Mouse (Mus musculus) liver, embryonic 12.5 days (tissue): ENCODE results near the gene Hspa2. TPM values are rescaled to one million over a fixed set of nuclear protein-coding genes. Genes with fewer than 3 reads are reported as not detected.
A peak's percentile ranks its signal among the peaks of the same experiment; 100 is the strongest.

Experiments used
- ATAC-seq: fragments of 200-750 bp; cut with Nextera tagmentation; 2 replicates; pipeline ENCODE4 v1.8.0; 2017; ENCODE audit warnings: moderate number of reproducible peaks, mild to moderate bottlenecking, moderate library complexity
- H3K27ac ChIP-seq: fragments of 300-500 bp; sonication (generic); 2 replicates; pipeline ENCODE4 v1.5.1; 2016; ENCODE audit warnings: mild to moderate bottlenecking
- H3K27me3 ChIP-seq: fragments of 300-500 bp; sonication (generic); replicated peaks from 2 replicates; pipeline ENCODE4 v1.6.1; 2016; ENCODE audit warnings: mild to moderate bottlenecking, moderate library complexity
- H3K36me3 ChIP-seq: fragments of 300-500 bp; sonication (generic); 2 replicates; pipeline ENCODE4 v1.6.1; 2016; ENCODE audit warnings: mild to moderate bottlenecking, moderate library complexity
- H3K4me1 ChIP-seq: fragments of 300-500 bp; sonication (generic); 2 replicates; pipeline ENCODE4 v1.6.1; 2016
- H3K4me2 ChIP-seq: fragments of 300-500 bp; sonication (generic); 2 replicates; pipeline ENCODE4 v1.6.1; 2016; ENCODE audit warnings: mild to moderate bottlenecking, moderate library complexity
- H3K4me3 ChIP-seq: fragments of 300-500 bp; sonication (generic); 2 replicates; pipeline ENCODE4 v1.5.1; 2016; ENCODE audit warnings: mild to moderate bottlenecking, moderate library complexity
- H3K9ac ChIP-seq: fragments of 300-500 bp; sonication (generic); 2 replicates; pipeline ENCODE4 v1.6.1; 2016; ENCODE audit warnings: mild to moderate bottlenecking, moderate library complexity
- H3K9me3 ChIP-seq: fragments of 300-500 bp; sonication (generic); replicated peaks from 2 replicates; pipeline ENCODE4 v1.6.1; 2016; ENCODE audit warnings: mild to moderate bottlenecking, moderate library complexity
- WGBS: fragments of 180-500 bp; shearing (Covaris S2); methylation state at CpG from one replicate; pipeline ENCODE4 v1.1.7; 2016; ENCODE audit not compliant: insufficient replicate concordance; 5-methylcytosine and 5-hydroxymethylcytosine counted together
- polyA plus RNA-seq: library from polyadenylated mRNA; unstranded; fragments of >200 nt; fragmentation: Nextera tagmentation; extraction: Ambion mirVana; gene quantifications from 2 replicates; pipeline ENCODE4 v1.2.1, GENCODE M21; 2016

The Hspa2 gene
- polyA plus RNA-seq, 1 experiment from 2014 or later = 2.9 TPM

DNA sequence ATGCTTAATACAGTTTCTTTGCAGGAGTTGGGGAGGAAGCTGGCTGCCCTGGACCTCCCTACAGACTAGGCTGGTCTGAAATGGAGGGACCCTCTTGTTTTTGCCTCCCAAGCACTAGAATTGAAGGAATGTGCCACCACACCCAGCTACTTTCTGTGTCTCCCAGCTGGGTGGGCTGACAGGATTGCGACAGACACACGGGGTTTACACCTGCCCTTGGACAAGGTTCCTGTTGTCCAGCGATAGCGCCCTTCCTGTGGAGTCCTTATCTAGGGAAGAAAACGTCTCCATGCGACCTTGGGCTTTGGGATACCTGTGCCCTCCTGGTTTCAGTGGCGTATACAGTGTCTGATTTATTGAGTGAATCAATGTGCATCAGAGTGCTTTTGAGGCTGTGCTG is 23.8 kb upstream of the Hspa2 start:
- Histone ChIP-seq H3K9ac (no peak overlapping the region), H3K4me1 (peaks cover 56% of the 10 kb centered on the region), H3K36me3 (peaks cover 42% of the 10 kb centered on the region), H3K27me3 (no peaks in the 10 kb centered on the region), H3K4me2 (no peak overlapping the region), H3K9me3 (no peaks in the 10 kb centered on the region), H3K4me3 (no peak overlapping the region), H3K27ac (no peak overlapping the region)
- WGBS = 64% methylated on average over 7 of the region's 7 CpGs
- ATAC-seq = no peak

DNA sequence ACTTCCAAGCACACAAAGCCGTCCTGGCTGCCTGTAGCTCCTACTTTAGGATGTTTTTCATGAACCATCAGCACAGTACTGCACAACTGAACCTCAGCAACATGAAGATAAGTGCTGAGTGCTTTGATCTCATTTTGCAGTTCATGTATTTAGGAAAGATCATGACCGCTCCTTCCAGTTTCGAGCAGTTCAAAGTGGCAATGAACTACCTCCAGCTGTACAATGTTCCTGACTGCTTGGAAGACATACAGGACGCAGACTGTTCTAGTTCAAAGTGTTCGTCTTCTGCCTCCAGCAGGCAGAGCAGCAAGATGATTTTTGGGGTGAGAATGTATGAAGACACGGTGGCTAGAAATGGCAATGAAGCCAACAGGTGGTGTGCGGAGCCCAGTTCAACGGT is 18.6 kb upstream of the Hspa2 start:
- no peak overlapping the region for H3K9ac ChIP-seq
- no peak overlapping the region for H3K27ac ChIP-seq
- ATAC-seq = no peak
- 93% methylated on average over 8 of the region's 8 CpGs for WGBS
- no peaks in the 10 kb centered on the region for H3K27me3 ChIP-seq
- H3K9me3 ChIP-seq = no peaks in the 10 kb centered on the region
- no peak overlapping the region for H3K4me3 ChIP-seq
- H3K4me1 ChIP-seq = peaks cover 21% of the 10 kb centered on the region
- no peak overlapping the region for H3K4me2 ChIP-seq
- H3K36me3 ChIP-seq = peaks cover 76% of the 10 kb centered on the region

DNA sequence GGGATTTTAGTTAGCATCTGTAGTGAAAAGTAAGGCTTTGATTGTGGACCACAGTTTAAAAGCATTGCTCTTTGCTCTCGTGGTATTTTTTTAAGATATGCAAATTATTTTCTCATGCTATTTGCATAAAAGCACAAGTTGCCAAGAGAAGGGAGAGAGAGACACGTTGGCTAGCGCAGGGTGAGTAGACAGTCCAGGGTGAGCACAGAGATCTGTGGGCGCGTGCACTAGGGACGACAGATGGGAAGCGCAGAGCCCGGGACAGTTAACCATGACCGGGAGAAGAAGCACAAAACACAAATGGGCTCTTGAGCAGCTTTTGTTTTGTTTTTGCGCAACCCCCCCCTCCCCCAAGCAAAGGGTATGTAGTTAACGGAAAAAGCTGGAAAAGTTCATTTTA is 15.2 kb upstream of the Hspa2 start:
- Histone ChIP-seq H3K4me3 (no peak overlapping the region), H3K4me1 (peaks cover 45% of the 10 kb centered on the region), H3K27me3 (no peaks in the 10 kb centered on the region), H3K9me3 (no peaks in the 10 kb centered on the region), H3K9ac (no peak overlapping the region), H3K4me2 (no peak overlapping the region), H3K27ac (no peak overlapping the region), H3K36me3 (peaks cover 52% of the 10 kb centered on the region)
- 81% methylated on average over 11 of the region's 11 CpGs for WGBS
- no peak for ATAC-seq

GRCm38 (mm10) chr12:76391595-76392271 is 12.2 kb upstream of the Hspa2 start:
- Histone ChIP-seq H3K27me3 (no peaks in the 10 kb centered on the region), H3K9ac (no peak overlapping the region), H3K9me3 (no peaks in the 10 kb centered on the region), H3K4me3 (no peak overlapping the region), H3K27ac (peak overlapping the region; percentile 50), H3K4me2 (peak overlapping the region; percentile 14; the same call in 1 of the 2 replicates), H3K36me3 (peaks cover 25% of the 10 kb centered on the region), H3K4me1 (peaks cover 46% of the 10 kb centered on the region)
- ATAC-seq = peak; percentile 88
- 30% methylated on average over 3 of the region's 3 CpGs for WGBS

GRCm38 (mm10) chr12:76392979-76393378 is 11.0 kb upstream of the Hspa2 start:
- WGBS = 75% methylated on average over 5 of the region's 5 CpGs
- no peak overlapping the region for H3K9ac ChIP-seq
- H3K27ac ChIP-seq = no peak overlapping the region
- H3K4me1 ChIP-seq = peaks cover 46% of the 10 kb centered on the region
- H3K36me3 ChIP-seq = peaks cover 19% of the 10 kb centered on the region
- no peak for ATAC-seq
- no peak overlapping the region for H3K4me3 ChIP-seq
- no peaks in the 10 kb centered on the region for H3K27me3 ChIP-seq
- no peak overlapping the region for H3K4me2 ChIP-seq
- no peaks in the 10 kb centered on the region for H3K9me3 ChIP-seq

- 81% methylated on average over 5 of the region's 5 CpGs for WGBS
- no peaks in the 10 kb centered on the region for H3K36me3 ChIP-seq
- no peak for ATAC-seq
Observed at GRCm38 (mm10) chr12:76397281-76397680, 6.7 kb upstream of the Hspa2 start.

DNA sequence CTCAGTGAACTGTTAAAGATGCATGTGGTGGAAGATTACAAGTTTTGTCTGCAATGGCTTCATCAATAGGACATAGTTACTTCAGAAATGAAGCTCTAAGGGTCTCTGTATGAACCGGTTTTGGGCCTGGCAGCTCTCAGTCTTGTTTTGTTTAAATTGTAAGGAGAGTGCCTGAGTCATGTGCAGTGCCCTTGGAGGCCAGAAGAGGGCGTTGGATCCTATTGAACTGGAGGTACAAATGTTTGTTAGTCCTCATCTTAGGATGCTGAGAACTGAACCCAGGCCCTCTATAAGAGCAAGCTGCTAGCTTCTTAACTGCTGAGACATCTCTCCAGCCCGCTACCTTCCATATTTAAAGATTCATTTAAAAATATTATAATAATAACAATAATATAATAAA is 2.3 kb upstream of the Hspa2 start:
- Histone ChIP-seq H3K4me1 (peaks cover 38% of the 10 kb centered on the region), H3K9ac (no peak overlapping the region), H3K36me3 (no peaks in the 10 kb centered on the region), H3K27ac (no peak overlapping the region), H3K27me3 (peaks cover 26% of the 10 kb centered on the region), H3K4me2 (no peak overlapping the region), H3K9me3 (no peaks in the 10 kb centered on the region), H3K4me3 (no peak overlapping the region)
- WGBS = 47% methylated on average over 3 of the region's 3 CpGs
- no peak for ATAC-seq

More at GRCm38 (mm10) chr12:76397281-76397680, 6.7 kb upstream of the Hspa2 start:
- Histone ChIP-seq H3K9me3 (no peaks in the 10 kb centered on the region), H3K4me1 (peaks cover 22% of the 10 kb centered on the region), H3K4me3 (no peak overlapping the region), H3K27me3 (no peaks in the 10 kb centered on the region), H3K4me2 (no peak overlapping the region), H3K27ac (no peak overlapping the region), H3K9ac (no peak overlapping the region)

DNA sequence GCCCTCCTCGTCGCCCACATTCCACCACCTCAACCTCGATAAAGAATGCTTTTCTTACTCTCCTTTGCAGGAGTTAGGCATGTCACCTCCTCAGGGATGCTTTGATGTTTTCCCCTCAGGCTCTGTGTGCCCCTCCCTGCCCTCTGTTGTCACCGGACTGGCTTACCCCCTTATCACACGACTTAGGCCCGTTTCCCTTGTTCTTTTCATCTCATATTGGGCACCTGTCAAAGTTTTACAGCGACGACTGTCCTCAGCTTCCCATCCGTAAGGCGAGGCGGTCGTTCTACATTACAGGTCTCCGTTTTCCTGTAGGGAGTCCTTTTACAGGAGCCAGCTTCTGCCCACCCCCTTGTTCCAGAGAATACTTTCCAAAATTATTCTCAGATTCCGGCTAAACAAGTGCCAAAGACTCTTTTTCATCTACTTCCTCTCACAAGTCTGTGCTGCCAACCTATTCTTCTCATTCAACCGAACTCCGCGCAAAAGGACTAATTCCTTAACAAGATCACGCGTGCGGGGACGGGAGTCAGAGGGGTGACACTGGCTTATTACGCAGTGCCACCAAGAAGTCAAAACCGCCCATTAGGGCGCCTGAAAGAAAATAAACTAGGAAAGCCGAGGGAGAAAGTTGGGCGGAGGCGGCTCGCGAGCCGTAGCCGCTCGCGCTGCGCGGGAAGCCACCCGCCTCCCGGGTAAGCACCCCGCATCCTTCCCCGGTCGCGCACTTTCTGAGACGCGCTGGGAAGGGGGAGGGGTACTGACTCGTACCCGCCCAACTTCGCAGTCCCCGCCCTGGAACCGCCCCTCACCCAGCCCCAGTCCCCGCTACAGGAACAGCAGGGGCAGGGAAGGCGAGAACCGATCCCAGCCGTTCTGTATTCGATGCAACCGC is 738 bp upstream of the Hspa2 start:
- WGBS = 1% methylated on average over 54 of the region's 54 CpGs
- Histone ChIP-seq H3K27me3 (peaks cover 40% of the 10 kb centered on the region), H3K9ac (peak overlapping the region; percentile 77), H3K27ac (peak overlapping the region; percentile 88), H3K4me2 (peak overlapping the region; percentile 88), H3K4me3 (peak overlapping the region; percentile 78), H3K36me3 (no peaks in the 10 kb centered on the region), H3K4me1 (peaks cover 38% of the 10 kb centered on the region), H3K9me3 (no peaks in the 10 kb centered on the region)
- peak; percentile 86 for ATAC-seq

DNA sequence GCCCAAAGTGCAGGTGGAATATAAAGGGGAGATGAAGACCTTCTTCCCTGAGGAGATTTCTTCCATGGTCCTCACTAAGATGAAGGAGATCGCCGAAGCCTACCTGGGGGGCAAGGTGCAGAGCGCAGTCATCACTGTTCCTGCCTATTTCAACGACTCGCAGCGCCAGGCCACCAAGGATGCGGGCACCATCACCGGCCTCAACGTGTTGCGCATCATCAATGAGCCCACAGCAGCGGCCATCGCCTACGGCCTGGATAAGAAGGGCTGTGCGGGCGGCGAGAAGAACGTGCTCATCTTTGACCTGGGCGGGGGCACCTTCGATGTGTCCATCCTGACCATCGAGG is 833 bp downstream of the Hspa2 start:
- H3K9ac ChIP-seq = peak overlapping the region; percentile 77
- H3K4me2 ChIP-seq = peak overlapping the region; percentile 88

GRCm38 (mm10) chr12:76405183-76405970 is 1.4 kb downstream of the Hspa2 start:
- no peaks in the 10 kb centered on the region for H3K36me3 ChIP-seq
- 8% methylated on average over 64 of the region's 64 CpGs for WGBS
- peaks cover 49% of the 10 kb centered on the region for H3K27me3 ChIP-seq
- H3K4me3 ChIP-seq = peak overlapping the region; percentile 78
- ATAC-seq = no peak
- no peaks in the 10 kb centered on the region for H3K9me3 ChIP-seq
- no peak overlapping the region for H3K27ac ChIP-seq
- H3K9ac ChIP-seq = no peak overlapping the region
- H3K4me1 ChIP-seq = peaks cover 38% of the 10 kb centered on the region
- H3K4me2 ChIP-seq = peak overlapping the region; percentile 88

More for the DNA sequence above, 833 bp downstream of the Hspa2 start:
- no peak for ATAC-seq
- H3K4me3 ChIP-seq = peak overlapping the region; percentile 78
- H3K27ac ChIP-seq = no peak overlapping the region
- H3K27me3 ChIP-seq = peaks cover 49% of the 10 kb centered on the region
- peaks cover 38% of the 10 kb centered on the region for H3K4me1 ChIP-seq
- WGBS = 15% methylated on average over 20 of the region's 20 CpGs
- H3K36me3 ChIP-seq = no peaks in the 10 kb centered on the region
- no peaks in the 10 kb centered on the region for H3K9me3 ChIP-seq

DNA sequence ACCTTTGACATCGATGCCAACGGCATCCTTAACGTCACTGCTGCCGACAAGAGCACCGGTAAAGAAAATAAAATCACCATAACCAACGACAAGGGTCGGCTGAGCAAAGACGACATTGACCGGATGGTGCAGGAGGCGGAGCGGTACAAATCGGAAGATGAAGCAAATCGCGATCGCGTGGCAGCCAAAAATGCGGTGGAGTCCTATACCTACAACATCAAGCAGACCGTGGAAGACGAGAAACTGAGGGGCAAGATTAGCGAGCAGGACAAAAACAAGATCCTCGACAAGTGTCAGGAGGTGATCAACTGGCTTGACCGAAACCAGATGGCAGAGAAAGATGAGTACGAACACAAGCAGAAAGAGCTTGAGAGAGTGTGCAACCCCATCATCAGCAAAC is 2.0 kb downstream of the Hspa2 start:
- Histone ChIP-seq H3K9ac (no peak overlapping the region), H3K4me2 (peak overlapping the region; percentile 88), H3K9me3 (no peaks in the 10 kb centered on the region), H3K27ac (no peak overlapping the region), H3K27me3 (peaks cover 49% of the 10 kb centered on the region), H3K4me1 (peaks cover 37% of the 10 kb centered on the region), H3K36me3 (no peaks in the 10 kb centered on the region), H3K4me3 (peak overlapping the region; percentile 78)
- 2% methylated on average over 23 of the region's 23 CpGs for WGBS
- no peak for ATAC-seq

DNA sequence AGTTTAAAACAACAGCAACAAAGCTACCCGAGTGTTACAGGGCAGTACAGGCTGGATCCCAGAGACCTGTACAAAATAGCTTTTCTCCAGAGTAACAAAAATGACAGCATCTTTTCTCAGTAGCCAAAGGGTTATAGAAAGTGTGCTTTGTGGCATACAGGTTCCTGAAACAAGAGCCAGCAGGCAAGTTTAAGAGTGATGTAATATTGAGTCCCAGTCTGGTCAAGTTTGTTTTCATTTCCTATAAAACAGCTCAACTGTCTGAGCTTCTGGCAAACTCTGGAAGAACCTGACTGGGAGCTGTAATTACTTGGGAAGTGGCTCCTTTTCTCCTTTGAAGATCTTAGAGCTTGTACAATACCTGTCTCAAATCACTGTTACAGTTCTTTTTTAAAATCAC is 3.2 kb downstream of the Hspa2 start:
- no peak overlapping the region for H3K4me3 ChIP-seq
- no peak for ATAC-seq
- H3K36me3 ChIP-seq = no peaks in the 10 kb centered on the region
- peaks cover 49% of the 10 kb centered on the region for H3K27me3 ChIP-seq
- H3K9me3 ChIP-seq = no peaks in the 10 kb centered on the region
- no peak overlapping the region for H3K27ac ChIP-seq
- H3K4me1 ChIP-seq = peaks cover 31% of the 10 kb centered on the region
- 52% methylated on average over 1 of the region's 1 CpGs for WGBS
- H3K4me2 ChIP-seq = no peak overlapping the region
- H3K9ac ChIP-seq = no peak overlapping the region
